Mouse (Mus musculus): ENCODE results near the gene Tacc2.

DNA sequence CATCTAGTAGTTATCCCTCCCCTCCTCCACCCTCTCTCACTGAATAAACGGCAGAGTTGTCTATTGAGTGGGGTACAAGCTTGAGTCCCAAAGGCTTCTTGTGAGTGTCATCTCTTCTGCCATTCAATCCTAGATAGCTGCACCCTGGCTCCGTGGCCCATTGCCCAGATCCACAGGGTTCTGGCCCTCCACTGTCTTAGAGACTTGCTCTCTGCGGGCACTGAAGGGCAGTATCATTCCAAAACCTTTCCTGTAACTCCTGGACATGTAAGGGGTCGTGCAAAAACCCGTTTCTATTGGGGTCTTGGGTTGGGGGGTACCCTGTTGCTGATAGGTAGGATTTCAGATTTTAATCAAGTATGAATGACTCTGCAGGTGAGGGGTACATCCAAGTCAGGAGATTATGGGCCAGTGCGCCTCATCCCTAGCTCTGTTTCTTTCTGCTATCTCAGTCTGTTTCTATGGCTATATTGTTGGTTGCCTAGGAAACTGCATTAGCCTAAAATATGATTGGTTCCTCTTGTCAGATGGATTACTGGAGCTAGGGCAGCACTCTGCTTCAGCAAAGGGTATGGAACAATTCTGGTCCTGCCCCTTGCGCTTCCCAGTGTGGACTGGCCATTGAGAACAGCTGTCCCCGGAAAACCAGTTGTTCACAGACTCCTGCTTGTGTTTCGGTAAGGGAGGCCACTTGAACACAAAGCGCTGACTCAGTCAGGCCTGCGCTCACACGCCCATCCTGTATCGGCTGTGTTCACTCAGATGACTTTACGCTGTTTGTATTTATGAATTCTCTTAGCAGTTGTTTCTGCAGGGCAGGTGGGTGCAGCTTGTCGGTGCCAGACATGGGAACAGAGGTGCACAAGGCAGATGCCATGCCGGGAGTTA, 119.4 kb downstream of the Tacc2 start:
- TF ChIP-seq POLR2A (IDR thresholded peaks at IDR 0.05; ENCODE audit: extremely low read depth, insufficient read depth, low read length) = no peak
- no peak for TF ChIP-seq CTCF (IDR thresholded peaks at IDR 0.05; ENCODE audit: low read depth, low read length)

Measured in liver, adult 2 months (tissue).